Mouse (Mus musculus): ENCODE measurements at regions not wholly inside any gene's neighbourhood (a gene's known extent, or its start where the extent isn't known, plus 50 kb on each side); places are given as distances from the start of the nearest gene placed in this dataset.

DNA sequence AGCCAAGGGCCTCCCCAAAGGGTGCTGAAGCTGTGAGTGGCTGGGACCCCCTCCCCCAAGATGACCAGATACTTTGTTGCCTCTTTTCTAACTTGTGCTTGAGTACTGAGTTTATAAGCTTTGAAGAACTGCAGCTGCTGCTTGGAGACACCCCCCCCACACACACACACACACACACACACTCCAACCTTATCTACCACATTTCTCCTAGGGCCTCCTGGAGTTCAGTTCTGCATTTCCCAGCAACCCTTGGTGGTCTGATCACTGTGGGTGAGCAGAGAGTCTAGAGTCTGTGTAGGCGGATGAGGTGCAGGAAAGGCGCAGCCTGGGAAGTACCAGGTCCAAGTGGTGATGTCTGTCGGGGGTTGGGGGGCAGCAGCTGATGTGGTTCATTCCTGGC, 479.3 kb downstream of the Ajap1 start:
- no peak for DNase-seq

DNA sequence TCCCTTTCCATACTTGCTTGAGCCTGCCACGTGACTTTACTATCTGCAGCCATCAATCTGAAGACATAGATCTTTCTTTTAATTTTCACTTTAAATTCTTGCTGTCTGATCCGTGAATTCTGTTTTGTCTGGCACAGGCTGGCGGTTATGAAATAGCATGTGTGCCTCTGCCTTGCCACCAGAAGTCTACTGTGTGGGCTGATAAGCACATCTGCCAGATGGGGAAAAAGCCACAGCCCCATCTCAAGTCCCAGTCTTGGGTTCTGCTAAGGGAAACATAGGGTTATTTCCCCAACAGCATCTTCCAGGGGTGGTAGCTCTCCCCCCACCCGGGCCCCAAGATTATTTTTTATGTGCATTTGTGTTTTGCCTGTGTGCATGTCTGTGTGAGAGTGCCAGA, 480.1 kb downstream of the Ajap1 start:
- DNase-seq = no peak

DNA sequence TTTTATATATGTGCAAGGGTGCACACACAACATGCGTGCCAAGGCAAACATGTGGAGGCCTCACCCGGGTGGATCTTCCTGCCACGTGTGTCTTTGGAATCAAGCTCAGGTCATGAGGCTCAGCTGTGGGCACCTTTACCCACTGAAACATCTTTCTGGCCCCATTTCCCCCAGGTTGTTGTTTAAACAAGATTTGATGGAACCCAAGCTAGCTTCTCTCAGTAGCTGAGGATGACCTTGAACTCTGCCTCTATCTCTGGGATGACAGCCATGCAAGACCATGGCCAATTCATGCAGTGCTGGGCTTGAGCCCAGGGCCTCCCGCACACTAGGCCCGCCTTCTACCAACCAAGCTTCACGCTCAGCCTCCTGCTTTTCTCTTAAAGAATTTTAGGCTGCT, 480.9 kb downstream of the Ajap1 start:
- no peak for DNase-seq

DNA sequence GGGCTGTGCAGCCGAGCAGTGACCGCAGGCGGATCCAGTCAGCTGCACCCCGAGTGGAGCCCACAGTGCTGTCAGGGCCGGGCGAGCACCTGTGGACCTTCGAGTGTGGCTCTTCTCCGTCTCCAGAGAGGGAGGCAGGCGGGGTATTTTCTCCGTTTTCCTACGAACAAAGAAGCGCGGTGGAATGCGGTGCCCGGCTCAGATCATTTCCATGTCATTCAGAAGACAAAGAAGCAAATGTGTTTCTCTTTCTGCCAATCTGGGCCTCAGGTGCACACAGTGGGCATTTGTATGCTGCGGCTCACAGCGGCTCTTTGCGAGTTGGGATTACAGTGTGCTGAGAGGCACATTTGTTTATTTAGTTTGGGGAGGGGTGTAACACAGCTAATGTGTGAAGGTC, 483.1 kb downstream of the Ajap1 start:
- no peak for DNase-seq

DNA sequence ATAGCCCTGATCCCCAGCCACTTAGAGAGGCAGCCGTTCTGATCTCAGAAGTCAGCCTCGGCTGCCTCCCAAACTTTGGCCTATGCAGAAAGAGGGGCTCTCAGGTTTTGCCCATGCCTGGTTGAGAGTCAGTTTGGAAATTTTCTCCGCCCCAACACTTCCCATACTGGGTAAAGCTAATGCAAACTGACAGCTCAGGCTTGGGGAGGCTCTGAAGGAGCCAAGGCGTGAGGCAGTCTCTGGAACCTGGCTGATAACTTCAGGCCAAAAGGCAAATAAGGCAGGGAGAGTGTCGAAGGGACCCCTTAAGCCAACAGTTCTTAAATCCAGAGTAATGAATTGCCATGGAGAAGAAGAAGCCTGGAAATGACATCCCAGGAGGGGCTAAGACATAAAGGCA, 485.4 kb downstream of the Ajap1 start:
- no peak for DNase-seq

DNA sequence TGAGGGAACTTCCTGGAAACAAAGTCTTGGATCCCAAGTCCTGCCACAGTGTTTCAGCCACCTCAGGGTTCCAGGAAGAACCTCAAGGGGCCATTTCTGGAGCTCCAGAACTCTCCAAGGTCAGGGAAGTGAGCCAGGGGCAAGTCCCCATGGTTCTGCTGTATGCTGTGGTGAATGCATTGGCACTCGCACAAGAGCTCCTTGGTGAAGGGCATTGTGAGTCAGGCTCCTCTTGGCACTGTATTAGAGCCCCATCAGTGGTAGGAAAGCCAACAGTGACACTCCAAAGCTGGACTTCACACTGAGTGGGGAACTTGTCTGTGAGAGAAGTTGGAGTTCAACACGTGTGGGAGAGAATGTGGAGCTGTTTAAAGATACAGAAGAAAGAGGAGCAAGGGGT, 486.0 kb downstream of the Ajap1 start:
- no peak for DNase-seq

DNA sequence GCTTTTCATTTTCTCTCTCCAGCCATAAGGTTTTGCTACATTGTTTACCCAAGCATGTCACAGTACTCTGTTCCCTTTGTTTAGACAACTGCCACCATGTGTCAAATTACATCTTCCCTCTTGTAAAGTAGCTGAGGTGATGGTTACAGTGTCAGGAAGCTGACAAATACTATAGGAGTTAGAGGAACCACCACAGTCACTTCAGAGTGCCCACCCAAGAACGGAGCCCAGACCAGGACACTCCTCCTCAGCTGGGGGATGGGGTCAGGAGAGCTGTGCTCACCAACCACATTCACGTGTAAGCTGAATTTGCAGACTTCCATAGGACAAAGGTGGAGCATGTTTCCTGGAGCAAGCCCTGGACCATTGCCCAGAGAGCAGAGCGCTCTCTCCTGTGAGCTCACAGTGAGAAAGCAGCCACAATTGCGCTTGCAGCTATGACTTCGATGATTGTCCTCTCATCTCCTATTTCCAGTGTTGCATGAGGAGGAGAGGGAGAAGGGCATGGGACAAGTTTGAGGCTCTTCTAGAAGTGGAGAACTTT, 487.5 kb downstream of the Ajap1 start:
- no peak for DNase-seq

DNA sequence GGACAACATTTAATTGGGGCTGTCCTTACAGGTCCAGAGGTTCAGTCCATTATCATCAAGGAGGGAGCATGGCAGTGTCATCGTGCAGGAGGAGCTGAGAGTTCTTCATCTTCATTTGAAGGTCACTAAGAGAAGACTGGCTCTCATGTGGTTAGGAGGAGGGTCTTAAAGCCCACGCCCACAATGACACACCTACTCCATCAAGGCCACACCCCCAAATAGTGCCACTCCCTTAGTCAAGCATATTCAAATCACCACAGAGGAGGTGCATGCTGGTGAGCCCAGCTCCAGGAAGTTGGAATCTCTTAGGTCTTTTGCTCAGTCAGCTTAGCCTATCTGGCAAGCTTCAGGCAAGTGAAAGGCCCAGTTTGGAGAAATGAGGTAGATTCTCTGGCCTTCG, 488.4 kb downstream of the Ajap1 start:
- no peak for DNase-seq

DNA sequence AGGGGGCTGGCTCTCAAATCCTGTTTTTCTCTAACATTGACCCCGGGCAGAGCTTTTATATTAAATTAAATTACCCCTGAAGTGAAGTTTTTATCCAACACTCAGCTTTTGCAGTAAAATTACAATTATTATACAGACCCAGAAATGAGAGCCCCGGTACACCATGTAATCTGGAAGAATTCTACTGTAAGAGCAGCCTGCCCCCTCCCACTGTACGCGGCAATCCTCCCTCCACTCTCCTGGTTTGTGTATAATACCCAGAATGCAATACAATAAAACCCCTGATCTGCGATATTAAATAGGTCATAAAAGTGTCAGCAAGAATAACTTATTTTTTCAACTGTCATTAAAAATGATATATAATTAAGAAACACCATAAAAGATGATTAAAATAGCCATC, 492.3 kb downstream of the Ajap1 start:
- no peak for DNase-seq

DNA sequence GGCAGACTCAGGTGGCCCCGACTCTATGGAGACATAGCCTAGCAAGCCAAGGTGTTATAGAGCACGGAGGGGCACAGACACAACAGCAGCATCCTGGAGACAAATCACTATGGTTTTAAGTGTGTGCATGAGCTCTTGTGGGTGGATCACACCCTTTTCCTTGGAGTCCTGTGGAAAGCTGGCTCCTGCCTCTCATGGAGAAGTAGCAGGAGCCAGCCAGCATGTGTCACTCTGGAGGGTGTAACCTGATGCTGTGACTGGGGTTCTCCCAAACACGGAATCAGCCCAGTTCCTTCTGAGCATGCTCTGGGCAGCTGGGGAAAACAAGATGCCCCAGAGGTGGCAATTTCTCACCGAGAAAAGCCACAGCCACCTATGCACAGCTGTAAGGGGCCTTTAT, 494.9 kb downstream of the Ajap1 start:
- no peak for DNase-seq

DNA sequence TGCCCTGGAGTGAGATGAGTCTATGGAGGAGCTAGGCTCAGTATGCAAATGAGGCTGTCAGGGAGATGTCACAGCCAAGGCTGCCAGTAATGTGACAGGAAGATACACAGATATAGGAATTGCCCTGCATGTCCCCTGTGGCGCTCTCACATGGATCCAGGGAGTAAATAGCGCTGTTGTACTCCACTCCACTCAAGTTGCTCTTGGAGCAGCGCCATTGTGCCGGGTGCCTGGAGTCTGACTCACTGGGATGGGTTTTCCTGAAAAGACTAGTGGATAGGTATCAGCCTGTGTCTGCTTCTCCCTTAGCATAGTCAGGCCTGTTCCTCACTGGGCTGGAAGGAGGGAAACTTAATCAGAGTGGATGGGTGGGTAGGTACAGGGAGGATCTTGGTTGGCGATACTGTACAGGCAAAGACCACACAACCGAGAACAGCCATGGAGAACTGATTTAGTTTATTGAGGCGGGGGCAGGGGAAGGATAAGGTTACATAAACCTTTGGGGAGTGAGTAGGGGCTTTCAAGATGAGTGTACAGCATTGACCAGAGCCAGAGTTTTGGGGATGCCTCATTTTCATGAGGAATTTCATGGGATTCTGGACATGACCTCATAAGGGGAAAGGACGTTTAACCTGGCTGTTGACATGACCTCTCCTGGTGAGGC, 497.5 kb upstream of the Kcnab2 start:
- DNase-seq = no peak

DNA sequence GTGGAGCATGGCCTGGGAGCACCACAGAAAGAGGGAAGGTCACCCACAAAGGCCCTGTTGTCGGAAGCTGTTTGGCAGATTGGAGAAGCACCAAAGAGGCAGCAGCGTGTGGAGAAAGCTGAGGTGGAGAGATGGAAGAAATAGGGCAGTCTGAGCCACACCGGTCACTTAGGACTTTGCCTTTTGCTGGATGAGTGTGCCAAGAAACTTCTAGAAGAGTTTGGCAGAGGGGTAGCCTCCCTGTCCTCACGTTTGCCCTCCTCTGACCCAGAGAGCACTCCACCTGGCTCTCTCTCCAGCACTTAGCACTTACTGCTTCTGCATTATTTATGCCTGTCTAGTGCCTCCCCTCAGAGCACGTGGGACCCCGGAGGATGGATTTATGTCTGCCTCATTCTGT, 485.3 kb upstream of the Kcnab2 start:
- DNase-seq = no peak

DNA sequence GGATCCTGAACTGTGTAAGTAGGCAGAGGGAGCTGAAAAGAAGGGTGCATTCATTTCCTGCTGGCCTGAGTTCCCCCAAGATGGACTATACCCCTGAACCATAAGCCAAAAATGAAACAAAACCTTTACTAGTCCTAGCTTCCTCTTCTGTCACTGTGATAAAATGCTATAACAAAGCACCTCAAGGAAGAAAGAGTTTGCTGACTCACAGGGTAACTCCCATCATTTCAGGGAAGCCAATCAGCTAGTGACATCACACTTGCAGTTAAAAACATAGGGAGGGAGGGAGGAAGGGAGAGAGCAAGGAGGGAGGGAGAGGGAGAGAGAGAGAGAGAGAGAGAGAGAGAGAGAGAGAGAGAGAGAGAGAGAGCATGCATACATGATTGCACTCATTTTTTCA, 484.5 kb upstream of the Kcnab2 start:
- DNase-seq = no peak

DNA sequence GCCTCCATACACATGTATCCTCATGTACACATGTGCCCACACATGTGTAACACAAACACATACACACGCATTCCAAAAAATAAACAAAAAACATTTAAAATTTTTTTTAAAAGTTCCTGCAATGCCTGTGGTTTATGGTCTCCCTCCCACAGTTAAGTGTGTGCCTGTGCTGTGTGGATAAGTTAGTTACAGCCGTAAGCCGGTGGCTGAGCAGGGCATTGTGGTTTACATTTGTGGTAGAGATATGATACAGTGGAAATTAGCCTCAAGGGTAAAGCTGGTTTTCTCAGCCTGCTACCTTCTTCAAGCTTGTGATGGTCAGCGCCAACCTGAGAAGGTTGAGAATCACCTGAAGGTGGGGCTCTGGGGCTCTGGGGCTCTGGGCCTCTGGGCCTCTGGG, 484.0 kb upstream of the Kcnab2 start:
- DNase-seq = no peak

DNA sequence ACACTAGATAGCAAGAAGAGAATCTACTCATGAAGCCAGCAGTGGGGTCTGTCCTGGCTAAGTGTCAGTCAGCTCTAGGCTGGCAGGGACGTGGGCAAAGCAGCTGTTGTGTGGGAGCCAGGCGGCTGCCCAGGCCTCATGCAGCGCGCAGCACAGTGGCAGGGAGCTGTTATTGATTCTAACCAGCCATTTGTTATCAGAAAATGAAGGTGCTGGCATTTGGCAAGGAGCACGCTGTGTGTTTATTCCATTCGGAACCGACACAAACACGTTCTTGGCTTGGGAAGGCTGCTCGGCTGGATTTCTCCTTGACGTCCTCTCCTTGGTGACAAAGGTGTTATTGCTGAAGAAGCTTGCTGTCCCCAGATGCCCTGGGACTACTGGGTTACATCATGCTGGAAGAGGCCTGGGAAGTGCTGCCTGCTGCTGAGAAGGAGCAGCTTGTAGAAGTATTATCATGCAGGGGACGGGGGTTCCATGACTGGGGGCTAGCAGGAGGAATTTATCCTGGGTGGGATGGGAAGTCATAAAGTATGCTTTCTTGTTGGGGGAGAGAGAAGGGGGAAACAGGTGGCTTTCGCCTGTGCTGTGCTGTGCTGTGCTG, 482.1 kb upstream of the Kcnab2 start:
- peak; percentile 87 for DNase-seq

DNA sequence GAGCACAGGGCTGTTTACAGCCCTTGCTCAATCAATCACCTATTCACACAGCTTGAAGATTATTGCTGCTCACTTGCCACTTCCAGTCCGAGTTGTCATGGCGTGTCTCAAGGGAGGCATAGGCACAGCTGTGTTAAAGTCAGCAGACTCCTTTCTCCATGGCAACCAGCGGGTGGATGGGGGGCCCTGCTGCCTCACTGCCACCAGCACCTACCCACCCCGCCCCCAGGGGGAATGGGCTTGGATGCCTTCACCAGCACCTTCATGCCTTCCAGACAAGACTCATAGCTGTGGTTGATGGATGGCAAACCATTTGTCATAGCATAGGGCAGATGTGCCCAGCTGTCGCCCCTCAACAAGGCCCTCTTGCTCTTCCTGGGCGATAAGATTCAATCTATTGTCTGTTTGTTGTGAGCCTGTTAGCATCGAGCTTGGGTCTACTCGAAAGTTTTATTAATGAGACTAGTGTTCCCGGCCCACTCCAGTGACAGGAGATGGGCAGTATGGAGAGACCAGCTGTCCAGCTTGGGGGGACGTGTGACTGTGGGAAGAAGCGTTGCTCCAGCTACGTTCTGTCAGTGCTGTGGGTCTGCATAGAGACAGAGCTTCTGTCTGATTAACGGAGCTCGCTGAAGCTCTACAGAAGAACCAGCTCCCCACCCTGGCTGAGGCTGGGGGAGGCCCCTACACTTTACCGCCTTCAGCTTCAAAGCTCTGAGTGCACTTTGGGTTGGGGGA, 475.7 kb upstream of the Kcnab2 start:
- no peak for DNase-seq

DNA sequence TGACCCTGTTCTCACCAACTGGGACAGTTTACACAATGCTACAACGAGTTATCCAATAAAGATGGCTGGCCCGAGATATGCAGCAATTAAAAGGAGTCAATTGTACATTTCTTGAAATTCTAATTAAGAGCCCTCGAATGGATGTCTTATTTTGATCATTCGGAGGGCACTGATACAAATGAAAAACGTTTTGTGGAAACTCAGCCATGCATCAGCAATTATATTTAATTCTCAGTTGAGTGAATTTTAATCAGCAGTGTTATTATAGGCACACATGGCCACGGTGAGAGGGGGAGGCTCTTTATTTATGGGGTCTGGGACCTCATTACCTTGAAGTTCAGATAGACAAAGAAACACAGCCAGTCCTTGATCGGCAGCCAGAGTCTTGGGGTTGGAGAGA, 471.3 kb upstream of the Kcnab2 start:
- no peak for DNase-seq

DNA sequence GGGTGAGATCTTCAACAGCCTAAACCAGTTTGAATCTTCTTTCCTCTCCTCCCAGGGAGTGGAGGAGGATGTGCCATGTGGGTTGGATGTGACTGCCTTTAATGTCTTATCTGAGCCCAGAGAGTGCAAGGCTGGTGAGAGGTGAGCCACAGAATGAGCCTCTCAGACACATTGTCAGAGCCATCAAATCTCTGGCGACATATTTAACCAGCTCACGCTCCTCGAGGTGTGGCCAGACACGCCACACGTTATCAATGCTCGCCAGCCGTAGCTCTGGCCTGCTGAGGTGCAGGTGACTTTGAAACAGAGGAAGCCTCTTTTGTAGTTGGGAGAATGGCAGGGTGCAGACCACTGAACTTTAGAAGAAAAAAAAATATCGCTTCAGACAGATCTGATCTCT, 463.5 kb upstream of the Kcnab2 start:
- DNase-seq = no peak

DNA sequence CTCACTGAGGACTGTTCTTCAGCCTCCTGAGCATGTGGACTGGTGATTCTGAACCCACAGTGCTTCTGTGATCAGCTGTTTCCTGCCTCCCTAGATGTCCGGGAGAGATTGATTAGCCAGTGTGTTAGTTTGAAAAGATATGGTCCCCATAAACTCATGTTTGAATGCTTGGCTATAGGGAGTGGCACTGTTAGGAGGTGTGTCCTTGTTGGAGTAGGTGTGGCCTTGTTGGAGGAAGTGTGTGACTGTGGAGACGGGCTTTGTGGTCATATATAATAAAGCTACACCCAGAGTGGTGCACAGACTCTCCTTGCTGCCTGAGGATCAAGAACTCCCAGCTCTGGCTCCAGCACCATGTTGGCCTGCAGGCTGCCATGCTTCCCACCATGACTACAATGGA, 458.9 kb upstream of the Kcnab2 start:
- DNase-seq = no peak

DNA sequence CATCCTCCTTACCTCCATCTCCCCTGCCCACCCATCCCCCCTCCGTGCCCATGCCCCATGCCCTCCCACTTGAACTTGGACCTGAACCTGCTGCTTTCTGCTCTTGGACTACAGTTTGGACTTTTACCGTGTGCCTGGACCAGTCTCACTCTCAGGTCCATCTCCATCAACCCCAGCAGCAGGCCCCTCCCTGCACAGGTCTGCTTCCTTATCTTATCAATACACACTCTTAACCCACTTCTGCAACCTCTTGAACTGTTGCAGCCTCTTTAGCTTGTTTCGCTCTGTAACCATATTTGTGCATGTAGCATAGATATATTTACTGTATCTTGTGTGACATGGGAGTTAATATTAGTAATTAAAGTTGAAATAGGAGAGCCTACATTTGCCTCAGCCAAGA, 457.8 kb upstream of the Kcnab2 start:
- DNase-seq = no peak

DNA sequence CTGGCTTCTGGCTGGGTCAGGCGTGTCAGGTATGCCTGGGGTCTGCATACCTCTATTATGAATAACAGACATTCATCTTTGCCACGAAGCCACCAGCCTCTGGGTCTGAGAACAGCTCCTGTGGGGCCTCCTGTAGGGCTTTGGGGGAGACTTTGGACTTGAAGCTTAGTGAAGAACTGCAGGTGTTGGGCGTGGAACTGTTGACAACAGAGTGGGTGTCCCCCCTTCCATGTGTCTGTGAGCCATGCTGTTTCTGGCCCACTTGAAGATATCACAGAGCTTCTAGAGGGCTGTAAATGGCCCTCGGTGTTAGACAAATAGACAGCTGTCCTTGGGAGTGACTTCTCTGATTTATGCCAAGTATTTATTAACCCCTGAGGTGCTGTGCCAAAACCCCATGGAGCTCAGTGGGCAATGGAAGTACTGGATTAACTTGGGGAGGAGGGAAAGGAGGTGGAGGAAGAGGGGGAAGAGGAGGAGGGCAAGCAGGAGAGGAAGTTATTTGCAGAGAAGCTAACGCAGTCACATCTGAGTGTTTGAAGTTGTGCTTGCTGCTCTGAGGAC, 450.8 kb upstream of the Kcnab2 start:
- no peak for DNase-seq

DNA sequence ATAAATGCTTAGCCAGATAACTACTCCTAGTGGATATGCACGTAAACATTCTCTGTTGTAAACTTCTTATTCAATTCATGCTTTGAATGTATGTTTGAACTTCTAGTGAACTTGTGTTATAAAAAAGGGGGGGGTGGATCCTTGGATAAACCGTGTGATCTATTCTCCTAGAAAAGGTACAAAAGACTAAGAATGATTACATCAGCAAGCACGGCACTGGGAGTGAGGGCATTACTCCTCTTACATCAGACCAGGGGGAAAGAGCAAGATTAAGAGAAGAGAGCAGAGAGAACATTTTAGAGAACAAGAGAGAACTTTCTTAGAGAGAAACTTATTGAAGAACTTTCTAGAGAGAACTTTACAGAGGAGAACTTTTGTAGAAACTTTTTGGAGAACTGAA, 442.6 kb upstream of the Kcnab2 start:
- DNase-seq = no peak

DNA sequence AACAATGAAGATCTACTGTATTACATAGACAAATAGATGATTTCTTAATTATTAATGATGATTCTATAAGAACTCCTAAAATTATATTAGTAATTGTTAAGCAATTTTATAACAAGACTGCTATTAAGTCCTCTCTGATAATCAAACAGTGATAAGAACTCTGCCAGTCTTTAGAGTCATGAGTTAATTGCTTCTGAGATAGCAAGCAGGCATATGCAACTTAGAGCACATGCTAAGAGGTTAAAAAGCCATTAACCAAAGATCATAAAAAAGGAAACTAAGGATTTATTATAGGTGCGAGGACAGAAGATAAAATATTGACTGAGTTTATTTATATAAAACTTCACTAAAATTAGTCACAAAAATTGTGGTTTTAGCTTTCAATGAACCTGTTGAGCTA, 442.2 kb upstream of the Kcnab2 start:
- DNase-seq = no peak

DNA sequence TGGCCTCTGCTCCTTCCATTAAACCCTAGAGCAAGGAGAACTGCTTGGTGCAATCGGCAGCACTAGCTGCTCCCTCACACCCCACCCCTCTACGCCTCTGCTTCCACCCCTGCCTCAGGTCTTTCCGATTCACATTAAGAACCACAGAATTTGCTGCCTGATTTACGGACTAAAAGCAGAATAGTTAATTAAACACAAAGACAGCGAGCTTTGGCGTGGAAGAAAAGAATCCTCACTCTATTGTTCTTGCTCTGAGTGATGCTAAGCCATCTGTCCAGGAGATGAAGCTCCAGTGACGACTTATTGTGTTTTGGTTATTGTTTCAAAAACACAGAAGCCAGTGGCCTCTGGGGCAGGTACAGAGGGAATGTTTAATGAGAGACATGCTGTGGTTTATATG, 438.9 kb upstream of the Kcnab2 start:
- no peak for DNase-seq
